Mouse (Mus musculus) intestine, embryonic 16.5 days (tissue): ENCODE measurements at regions not wholly inside any gene's neighbourhood (a gene's known extent, or its start where the extent isn't known, plus 50 kb on each side); places are given as distances from the start of the nearest gene placed in this dataset.

Experiments
- ATAC-seq: fragments of 200-750 bp; cut with Nextera tagmentation; 2 replicates; pipeline ENCODE4 v1.8.0; 2017; ENCODE audit warnings: moderate TSS enrichment, moderate library complexity
- H3K27ac ChIP-seq: fragments of 300-500 bp; sonication (generic); 2 replicates; pipeline ENCODE4 v1.5.1; 2014; ENCODE audit warnings: mild to moderate bottlenecking, low read length
- H3K27me3 ChIP-seq: fragments of 300-500 bp; sonication (generic); replicated peaks from 2 replicates; pipeline ENCODE4 v1.6.1; 2014; ENCODE audit warnings: low read length, control low read depth, mixed read lengths; ENCODE audit not compliant: control insufficient read depth, insufficient read depth
- H3K36me3 ChIP-seq: fragments of 300-500 bp; sonication (generic); 2 replicates; pipeline ENCODE4 v1.6.1; 2014; ENCODE audit warnings: low read length, control low read depth; ENCODE audit not compliant: control insufficient read depth, insufficient read depth
- H3K4me1 ChIP-seq: fragments of 300-500 bp; sonication (generic); 2 replicates; pipeline ENCODE4 v1.6.1; 2014; ENCODE audit warnings: low read length, control low read depth, mixed read lengths; ENCODE audit not compliant: control insufficient read depth, insufficient read depth
- H3K4me2 ChIP-seq: fragments of 300-500 bp; sonication (generic); 2 replicates; pipeline ENCODE4 v1.6.1; 2014; ENCODE audit warnings: low read depth, low read length, control low read depth
- H3K4me3 ChIP-seq: fragments of 300-500 bp; sonication (generic); 2 replicates; pipeline ENCODE4 v1.5.1; 2014; ENCODE audit warnings: mild to moderate bottlenecking, low read length
- H3K9ac ChIP-seq: fragments of 300-500 bp; sonication (generic); 2 replicates; pipeline ENCODE4 v1.6.1; 2014; ENCODE audit warnings: low read depth, low read length
- H3K9me3 ChIP-seq: fragments of 300-500 bp; sonication (generic); 2 replicates; pipeline ENCODE4 v1.6.1; 2016; ENCODE audit warnings: low read length, control low read depth; ENCODE audit not compliant: control insufficient read depth
- WGBS: fragments of 180-500 bp; shearing (Covaris S2); extraction: QIAGEN DNeasy Blood & Tissue Kit; methylation state at CpG from one replicate; pipeline ENCODE4 v1.1.7; 2014; 5-methylcytosine and 5-hydroxymethylcytosine counted together

DNA sequence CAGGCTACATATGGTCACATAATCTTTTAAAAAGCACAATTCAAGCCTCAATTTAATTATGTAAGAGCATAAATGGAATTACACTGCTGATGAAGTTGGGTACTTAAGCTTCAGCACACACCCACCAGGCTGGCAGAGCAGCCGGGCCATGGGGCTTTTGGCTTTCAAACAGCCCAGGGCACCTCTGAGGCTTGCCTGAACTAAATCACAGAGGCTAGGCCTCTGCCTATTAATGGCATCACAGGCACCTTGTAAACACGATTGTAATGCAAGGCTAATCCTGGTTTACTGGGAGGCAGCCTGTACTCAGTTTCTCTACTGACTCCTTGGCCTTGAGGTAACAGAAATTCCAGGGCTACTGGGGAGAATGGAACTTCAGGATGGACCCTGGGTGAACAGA is 178.1 kb upstream of the Irx5 start:
- H3K9me3 ChIP-seq: no peaks in the 10 kb centered on the region
- H3K9ac ChIP-seq: no peak overlapping the region
- WGBS: 63% methylated on average over 2 of the region's 2 CpGs
- H3K4me3 ChIP-seq: no peak overlapping the region
- ATAC-seq: no peak
- no peaks in the 10 kb centered on the region for H3K36me3 ChIP-seq
- no peak overlapping the region for H3K4me2 ChIP-seq
- no peak overlapping the region for H3K27ac ChIP-seq
- no peaks in the 10 kb centered on the region for H3K27me3 ChIP-seq
- no peaks in the 10 kb centered on the region for H3K4me1 ChIP-seq

DNA sequence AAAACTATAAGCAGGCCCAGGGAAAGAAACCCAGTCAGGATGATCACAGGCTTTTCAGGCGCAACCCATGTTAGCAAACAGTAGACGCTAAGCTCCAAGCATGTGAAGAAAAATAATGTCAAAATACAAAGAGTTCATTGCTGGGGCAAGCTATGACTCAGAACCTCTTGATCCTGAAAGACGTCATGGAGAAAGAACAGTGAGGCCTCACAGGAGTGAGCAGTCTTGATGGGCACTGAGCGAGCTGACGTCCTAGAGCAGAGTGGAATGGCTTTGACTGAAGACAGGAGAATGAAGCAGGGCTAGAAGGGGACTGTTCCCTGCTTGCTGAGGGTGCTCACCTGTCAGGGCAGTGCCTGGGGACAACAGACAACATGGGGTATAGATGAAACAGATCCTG is 181.3 kb upstream of the Irx5 start:
- H3K4me2 ChIP-seq: no peak overlapping the region
- ATAC-seq: no peak
- no peaks in the 10 kb centered on the region for H3K27me3 ChIP-seq
- H3K9me3 ChIP-seq: no peaks in the 10 kb centered on the region
- 65% methylated on average over 5 of the region's 5 CpGs for WGBS
- H3K4me1 ChIP-seq: no peaks in the 10 kb centered on the region
- H3K4me3 ChIP-seq: no peak overlapping the region
- H3K36me3 ChIP-seq: no peaks in the 10 kb centered on the region
- H3K27ac ChIP-seq: no peak overlapping the region
- no peak overlapping the region for H3K9ac ChIP-seq

GRCm38 (mm10) chr8:92174106-92174505 is 183.3 kb upstream of the Irx5 start:
- no peak for ATAC-seq
- Histone ChIP-seq H3K4me1 (no peaks in the 10 kb centered on the region), H3K9me3 (no peaks in the 10 kb centered on the region), H3K27me3 (no peaks in the 10 kb centered on the region), H3K4me3 (no peak overlapping the region), H3K4me2 (no peak overlapping the region), H3K9ac (no peak overlapping the region), H3K36me3 (no peaks in the 10 kb centered on the region), H3K27ac (no peak overlapping the region)
- WGBS: 71% methylated on average over 2 of the region's 2 CpGs

DNA sequence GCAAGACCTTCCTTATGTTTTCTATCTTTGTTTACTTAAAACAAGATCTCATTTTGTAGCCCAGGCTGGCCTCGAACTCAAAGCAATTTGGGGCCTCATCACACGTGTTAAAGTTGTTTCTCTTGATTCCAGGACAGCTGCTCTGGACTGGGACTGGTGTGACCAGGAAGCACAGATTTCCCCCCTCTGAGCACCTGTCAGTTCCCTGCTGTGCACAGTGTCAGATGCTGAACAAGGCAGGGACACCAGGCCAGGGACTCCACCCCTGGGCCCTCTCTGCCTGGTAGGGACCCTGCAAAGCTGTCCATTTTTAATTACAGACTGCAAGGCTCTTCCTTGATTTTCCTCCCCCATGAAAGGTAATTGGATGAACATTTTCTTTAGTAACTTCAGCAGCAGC is 185.8 kb upstream of the Irx5 start:
- Histone ChIP-seq H3K4me1 (no peaks in the 10 kb centered on the region), H3K9me3 (no peaks in the 10 kb centered on the region), H3K9ac (no peak overlapping the region), H3K27me3 (no peaks in the 10 kb centered on the region), H3K4me2 (no peak overlapping the region), H3K4me3 (no peak overlapping the region), H3K27ac (no peak overlapping the region), H3K36me3 (no peaks in the 10 kb centered on the region)
- WGBS: 59% methylated on average over 2 of the region's 2 CpGs
- no peak for ATAC-seq

GRCm38 (mm10) chr8:92167340-92167783 is 190.1 kb upstream of the Irx5 start:
- WGBS: 22% methylated on average over 4 of the region's 4 CpGs
- no peaks in the 10 kb centered on the region for H3K9me3 ChIP-seq
- H3K9ac ChIP-seq: no peak overlapping the region
- H3K4me3 ChIP-seq: no peak overlapping the region
- no peak overlapping the region for H3K4me2 ChIP-seq
- H3K36me3 ChIP-seq: no peaks in the 10 kb centered on the region
- no peaks in the 10 kb centered on the region for H3K27me3 ChIP-seq
- H3K4me1 ChIP-seq: no peaks in the 10 kb centered on the region
- no peak overlapping the region for H3K27ac ChIP-seq
- no peak for ATAC-seq

- H3K4me2 ChIP-seq: no peak overlapping the region
- H3K4me1 ChIP-seq: no peaks in the 10 kb centered on the region
- no peak overlapping the region for H3K4me3 ChIP-seq
- H3K36me3 ChIP-seq: no peaks in the 10 kb centered on the region
- peaks cover 4% of the 10 kb centered on the region; the same call in 1 of the 2 replicates for H3K9me3 ChIP-seq
- 74% methylated on average over 6 of the region's 6 CpGs for WGBS
- ATAC-seq: no peak
- H3K27me3 ChIP-seq: no peaks in the 10 kb centered on the region
- no peak overlapping the region for H3K27ac ChIP-seq
- H3K9ac ChIP-seq: no peak overlapping the region
These were observed 192.1 kb upstream of the Irx5 start for GRCm38 (mm10) chr8:92165306-92165705.

DNA sequence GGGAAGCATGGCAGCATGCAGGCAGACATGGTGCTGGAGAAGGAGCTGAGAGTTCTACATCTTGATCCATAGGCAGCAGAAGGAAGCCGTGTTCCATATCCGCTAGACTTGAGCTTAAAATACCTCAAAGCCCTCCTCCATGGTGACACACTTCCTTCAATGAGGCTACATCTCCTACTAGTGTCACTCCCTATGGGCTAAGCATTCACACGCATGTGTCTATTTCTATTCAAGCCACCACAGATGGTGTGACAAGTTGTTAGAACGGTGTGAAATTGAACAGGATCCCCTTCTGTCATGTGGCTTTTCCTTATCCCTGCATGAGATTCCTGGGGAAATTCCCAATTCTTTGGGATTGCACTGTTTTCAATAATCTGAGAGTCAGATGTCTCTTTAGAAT is 192.9 kb upstream of the Irx5 start:
- no peaks in the 10 kb centered on the region for H3K36me3 ChIP-seq
- no peak overlapping the region for H3K4me2 ChIP-seq
- H3K9me3 ChIP-seq: peaks cover 4% of the 10 kb centered on the region; the same call in 1 of the 2 replicates
- H3K4me3 ChIP-seq: no peak overlapping the region
- WGBS: 88% methylated on average over 4 of the region's 4 CpGs
- no peak for ATAC-seq
- H3K27me3 ChIP-seq: no peaks in the 10 kb centered on the region
- H3K9ac ChIP-seq: no peak overlapping the region
- no peak overlapping the region for H3K27ac ChIP-seq
- no peaks in the 10 kb centered on the region for H3K4me1 ChIP-seq

DNA sequence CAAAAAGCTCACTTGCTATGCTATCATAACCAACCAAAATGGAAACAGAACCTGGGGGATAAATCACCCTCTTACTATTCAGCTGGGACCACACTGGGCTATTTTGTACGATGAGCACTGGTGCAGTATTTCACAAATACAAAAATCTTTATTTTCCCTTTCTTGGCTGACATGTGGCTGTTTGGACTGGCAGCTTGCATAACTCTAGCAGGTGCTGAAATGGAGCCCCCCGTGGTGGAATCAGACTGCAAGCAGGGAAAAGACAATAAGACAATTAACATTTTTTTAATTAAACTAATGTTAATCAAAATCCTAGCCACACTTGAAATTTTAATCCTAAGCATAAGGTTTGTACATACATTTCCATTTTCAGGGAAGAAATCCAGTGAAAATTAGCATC is 196.4 kb upstream of the Irx5 start:
- ATAC-seq: no peak
- no peak overlapping the region for H3K4me3 ChIP-seq
- H3K9ac ChIP-seq: no peak overlapping the region
- no peaks in the 10 kb centered on the region for H3K36me3 ChIP-seq
- no peak overlapping the region for H3K27ac ChIP-seq
- H3K4me1 ChIP-seq: no peaks in the 10 kb centered on the region
- WGBS: 66% methylated on average over 2 of the region's 2 CpGs
- no peak overlapping the region for H3K4me2 ChIP-seq
- H3K9me3 ChIP-seq: peaks cover 4% of the 10 kb centered on the region; the same call in 1 of the 2 replicates
- H3K27me3 ChIP-seq: no peaks in the 10 kb centered on the region

GRCm38 (mm10) chr8:92158219-92158618 is 199.2 kb upstream of the Irx5 start:
- 34% methylated on average over 10 of the region's 10 CpGs for WGBS
- Histone ChIP-seq H3K36me3 (no peaks in the 10 kb centered on the region), H3K4me3 (no peak overlapping the region), H3K4me1 (no peaks in the 10 kb centered on the region), H3K27ac (no peak overlapping the region), H3K27me3 (no peaks in the 10 kb centered on the region), H3K4me2 (no peak overlapping the region), H3K9ac (no peak overlapping the region), H3K9me3 (peaks cover 4% of the 10 kb centered on the region; the same call in 1 of the 2 replicates)
- ATAC-seq: no peak

GRCm38 (mm10) chr8:92152478-92152877 is 204.9 kb upstream of the Irx5 start:
- Histone ChIP-seq H3K27ac (no peak overlapping the region), H3K9me3 (no peaks in the 10 kb centered on the region), H3K36me3 (no peaks in the 10 kb centered on the region), H3K4me1 (no peaks in the 10 kb centered on the region), H3K27me3 (no peaks in the 10 kb centered on the region), H3K4me2 (no peak overlapping the region), H3K4me3 (no peak overlapping the region), H3K9ac (no peak overlapping the region)
- 70% methylated on average over 5 of the region's 5 CpGs for WGBS
- ATAC-seq: no peak
